Mouse (Mus musculus) hindbrain, embryonic 15.5 days (tissue): Measurements from ENCODE around the gene Gm7075. TPM values are rescaled to one million over a fixed set of nuclear protein-coding genes. Genes with fewer than 3 reads are reported as not detected.
A peak's percentile ranks its signal among the peaks of the same experiment; 100 is the strongest.

Experiments used
- ATAC-seq: fragments of 200-750 bp; cut with Nextera tagmentation; 2 replicates; pipeline ENCODE4 v1.8.0; 2017; ENCODE audit warnings: low read depth, moderate number of reproducible peaks, moderate TSS enrichment; ENCODE audit not compliant: low FRiP score
- H3K27ac ChIP-seq: fragments of 300-500 bp; sonication (generic); replicated peaks from 2 replicates; pipeline ENCODE4 v1.5.1; 2015; ENCODE audit warnings: mild to moderate bottlenecking, inconsistent platforms
- H3K27me3 ChIP-seq: fragments of 300-500 bp; sonication (generic); 2 replicates; pipeline ENCODE4 v1.6.1; 2015; ENCODE audit warnings: control low read depth, inconsistent platforms
- H3K36me3 ChIP-seq: fragments of 300-500 bp; sonication (generic); 2 replicates; pipeline ENCODE4 v1.6.1; 2015; ENCODE audit warnings: control low read depth, inconsistent platforms
- H3K4me1 ChIP-seq: fragments of 300-500 bp; sonication (generic); replicated peaks from 2 replicates; pipeline ENCODE4 v1.6.1; 2015; ENCODE audit warnings: control low read depth, inconsistent platforms
- H3K4me2 ChIP-seq: fragments of 300-500 bp; sonication (generic); 2 replicates; pipeline ENCODE4 v1.6.1; 2015; ENCODE audit warnings: moderate library complexity, mild to moderate bottlenecking, inconsistent platforms
- H3K4me3 ChIP-seq: fragments of 300-500 bp; sonication (generic); 2 replicates; pipeline ENCODE4 v1.5.1; 2015; ENCODE audit warnings: mild to moderate bottlenecking, inconsistent platforms
- H3K9ac ChIP-seq: fragments of 300-500 bp; sonication (generic); 2 replicates; pipeline ENCODE4 v1.6.1; 2015; ENCODE audit warnings: inconsistent platforms
- H3K9me3 ChIP-seq: fragments of 300-500 bp; sonication (generic); 2 replicates; pipeline ENCODE4 v1.6.1; 2016; ENCODE audit warnings: control low read depth, inconsistent platforms
- WGBS: fragments of 180-500 bp; shearing (Covaris S2); methylation state at CpG from one replicate; pipeline ENCODE4 v1.1.7; 2015; 5-methylcytosine and 5-hydroxymethylcytosine counted together
- polyA plus RNA-seq: library from polyadenylated mRNA; unstranded; fragments of >200 nt; fragmentation: Nextera tagmentation; extraction: Ambion mirVana; gene quantifications from 2 replicates; pipeline ENCODE4 v1.2.1, GENCODE M21; 2015

Gm7075 gene
- polyA plus RNA-seq, 1 experiment from 2014 or later = not detected

DNA sequence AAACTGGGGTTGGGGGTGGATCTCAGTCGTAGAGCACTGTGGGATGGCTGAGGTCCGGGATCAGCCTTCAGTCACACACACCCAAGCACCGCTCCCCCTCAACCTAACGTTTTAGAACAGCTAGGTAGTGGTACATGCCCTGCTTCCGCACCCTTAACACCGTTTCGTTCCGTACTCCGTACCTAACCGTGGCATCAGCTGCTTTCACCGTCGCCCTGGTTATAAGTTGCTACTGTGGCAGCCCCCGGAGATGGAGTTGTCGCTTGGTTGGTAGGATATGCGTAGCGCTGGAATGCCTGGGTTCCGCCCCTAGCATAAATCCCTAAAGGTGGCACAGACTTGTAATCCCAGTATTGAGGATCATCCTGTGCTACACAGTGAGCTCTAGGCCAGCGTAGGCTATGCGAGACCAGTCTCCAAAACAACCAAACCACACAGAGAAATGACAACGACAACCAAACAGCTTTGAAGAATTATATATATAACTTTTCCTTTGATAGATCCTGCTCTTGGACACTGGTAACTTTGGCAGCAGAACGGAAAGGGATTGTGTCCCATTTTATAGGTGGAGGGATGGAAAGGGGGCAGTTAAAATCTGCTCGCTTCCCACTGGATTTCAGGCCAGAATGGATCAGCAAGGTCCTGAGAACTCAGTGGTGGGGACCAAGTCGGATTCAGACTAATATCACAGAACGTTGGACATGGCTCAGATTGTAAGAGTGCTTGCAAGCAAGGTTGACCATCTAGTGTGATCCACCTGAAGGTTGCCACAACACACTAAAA lies 39.9 kb downstream of the Gm7075 start, which contains the start of gene Sirt1:
Sirt1 (minus strand) TSS at position 207 of the 783 bp plus-strand sequence.
- H3K4me3 ChIP-seq = peak within 1 kb of the TSS; percentile 62
- no peaks in the 10 kb centered on the region for H3K9me3 ChIP-seq
- H3K4me1 ChIP-seq = peaks cover 10% of the 10 kb centered on the region
- no peaks in the 10 kb centered on the region for H3K36me3 ChIP-seq
- peak within 1 kb of the TSS; percentile 62 for H3K9ac ChIP-seq
- peak within 1 kb of the TSS; percentile 75 for H3K27ac ChIP-seq
- ATAC-seq = no peak
- H3K27me3 ChIP-seq = peaks cover 6% of the 10 kb centered on the region
- peak within 1 kb of the TSS; percentile 92 for H3K4me2 ChIP-seq
- 4% methylated on average over 24 of the region's 24 CpGs for WGBS

DNA sequence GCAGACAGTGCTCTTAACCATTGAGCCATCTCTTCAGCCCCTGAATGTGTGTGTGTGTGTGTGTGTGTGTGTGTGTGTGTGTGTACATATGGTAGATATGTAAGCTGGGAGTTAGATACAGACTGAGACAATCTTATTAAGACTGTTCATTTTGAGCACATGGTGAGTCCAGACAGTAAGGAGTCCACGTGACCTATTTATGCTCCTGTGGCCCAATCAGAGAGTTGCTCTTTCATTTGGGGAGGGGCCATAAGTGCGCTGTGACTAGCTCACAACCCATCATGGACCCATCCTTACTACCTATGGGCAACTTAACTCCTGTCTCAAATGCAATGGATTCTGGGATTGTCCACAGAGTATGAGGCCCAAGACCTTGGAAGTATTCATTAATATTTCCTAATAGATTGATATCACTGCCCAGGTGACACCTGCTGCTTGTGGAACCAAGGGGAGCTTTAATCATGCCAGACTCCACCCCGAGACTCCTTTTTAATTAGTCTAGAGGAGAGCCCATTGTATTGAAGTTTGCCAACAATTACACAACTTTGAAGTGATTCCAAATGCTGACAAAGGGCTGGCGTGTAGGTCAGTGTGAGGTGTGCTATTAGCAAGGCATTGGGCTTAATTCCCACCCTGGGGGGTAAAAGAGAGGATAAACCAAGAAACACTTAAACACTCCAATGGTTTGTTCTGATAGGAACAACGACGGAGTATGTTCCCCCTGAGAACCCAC lies 42.5 kb downstream of the Gm7075 start:
- Histone ChIP-seq H3K9me3 (no peaks in the 10 kb centered on the region), H3K9ac (no peak overlapping the region), H3K36me3 (no peaks in the 10 kb centered on the region), H3K27me3 (peaks cover 6% of the 10 kb centered on the region), H3K4me2 (no peak overlapping the region), H3K4me1 (peaks cover 10% of the 10 kb centered on the region), H3K27ac (no peak overlapping the region), H3K4me3 (no peak overlapping the region)
- ATAC-seq = no peak
- WGBS = 72% methylated on average over 6 of the region's 6 CpGs

DNA sequence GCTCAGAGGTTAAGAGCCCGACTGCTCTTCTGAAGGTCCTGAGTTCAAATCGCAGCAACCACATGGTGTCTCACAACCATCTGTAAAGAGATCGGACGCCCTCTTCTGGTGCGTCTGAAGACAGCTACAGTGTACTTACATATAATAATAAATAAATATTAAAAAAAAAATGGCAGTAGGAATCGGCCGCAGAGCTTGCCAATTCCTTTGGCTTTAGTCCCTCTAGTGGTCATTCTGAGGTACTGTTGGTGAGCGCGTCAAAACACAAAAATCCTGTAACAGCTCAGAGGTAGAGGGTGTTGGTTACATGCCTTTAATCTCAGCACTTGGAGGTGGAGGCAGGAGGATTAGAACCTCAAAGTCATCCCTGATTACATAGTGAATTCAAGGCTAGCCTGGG lies 44.1 kb downstream of the Gm7075 start:
- no peak overlapping the region for H3K27ac ChIP-seq
- no peak overlapping the region for H3K9ac ChIP-seq
- 0 out of 2 replicates have a peak overlapping the region, but pooled peaks have one; percentile 18 for H3K4me2 ChIP-seq
- H3K4me1 ChIP-seq = peaks cover 10% of the 10 kb centered on the region
- no peaks in the 10 kb centered on the region for H3K36me3 ChIP-seq
- no peak overlapping the region for H3K4me3 ChIP-seq
- peaks cover 6% of the 10 kb centered on the region for H3K27me3 ChIP-seq
- no peaks in the 10 kb centered on the region for H3K9me3 ChIP-seq
- 0 out of 2 replicates have a peak, but pooled peaks have one; percentile 37 for ATAC-seq
- WGBS = 22% methylated on average over 9 of the region's 9 CpGs

DNA sequence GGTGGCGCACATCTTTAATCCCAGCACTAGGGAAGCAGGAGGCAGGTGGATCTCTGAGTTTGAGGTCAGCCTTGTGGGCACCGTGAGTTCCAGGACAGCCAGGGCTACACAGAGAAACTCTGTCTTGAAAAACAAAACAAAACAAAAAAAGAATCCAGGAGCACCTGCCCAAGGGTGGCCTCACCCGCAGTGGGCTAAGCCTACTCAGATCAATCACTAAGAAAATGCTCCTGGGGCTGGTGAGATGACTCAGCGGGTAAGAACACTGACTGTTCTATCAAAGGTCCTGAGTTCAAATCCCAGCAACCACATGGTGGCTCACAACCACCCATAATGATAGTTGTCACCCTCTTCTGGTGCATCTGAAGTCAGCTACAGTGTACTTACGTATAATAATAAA lies 45.3 kb downstream of the Gm7075 start:
- H3K36me3 ChIP-seq = no peaks in the 10 kb centered on the region
- no peak overlapping the region for H3K9ac ChIP-seq
- H3K4me2 ChIP-seq = no peak overlapping the region
- WGBS = 85% methylated on average over 5 of the region's 5 CpGs
- H3K27me3 ChIP-seq = peaks cover 6% of the 10 kb centered on the region
- H3K9me3 ChIP-seq = no peaks in the 10 kb centered on the region
- no peak for ATAC-seq
- peaks cover 2% of the 10 kb centered on the region for H3K4me1 ChIP-seq
- no peak overlapping the region for H3K4me3 ChIP-seq
- H3K27ac ChIP-seq = no peak overlapping the region

Other genes with a start within 250 kb of the Gm7075 start
- 0.77 and 0.90 TPM in 2 replicates for gene Mypn, start 217.8 kb downstream of the Gm7075 start, polyA plus RNA-seq
- 27.5 and 28.0 TPM in 2 replicates for gene Herc4, start 178.0 kb downstream of the Gm7075 start, polyA plus RNA-seq
- gene Sirt1, start 40.1 kb downstream of the Gm7075 start, polyA plus RNA-seq = 4.6 and 5.0 TPM in 2 replicates
- 20.8 and 22.0 TPM in 2 replicates for gene Dnajc12, start 39.3 kb downstream of the Gm7075 start, polyA plus RNA-seq
- gene Ctnna3, start 8.3 kb upstream of the Gm7075 start, polyA plus RNA-seq = 1.7 and 1.8 TPM in 2 replicates